Mouse (Mus musculus) kidney, adult 11 months (tissue): ENCODE measurements at regions not wholly inside any gene's neighbourhood (a gene's known extent, or its start where the extent isn't known, plus 50 kb on each side); places are given as distances from the start of the nearest gene placed in this dataset.
"Not testable (repeated sequence)": the region's sequence is repeated elsewhere in the genome, so short reads cannot be mapped to it uniquely, and the experiment has no call there.

Experiments used
- DNase-seq: peaks from one replicate; pipeline ENCODE4 v3.0.0; 2022

DNA sequence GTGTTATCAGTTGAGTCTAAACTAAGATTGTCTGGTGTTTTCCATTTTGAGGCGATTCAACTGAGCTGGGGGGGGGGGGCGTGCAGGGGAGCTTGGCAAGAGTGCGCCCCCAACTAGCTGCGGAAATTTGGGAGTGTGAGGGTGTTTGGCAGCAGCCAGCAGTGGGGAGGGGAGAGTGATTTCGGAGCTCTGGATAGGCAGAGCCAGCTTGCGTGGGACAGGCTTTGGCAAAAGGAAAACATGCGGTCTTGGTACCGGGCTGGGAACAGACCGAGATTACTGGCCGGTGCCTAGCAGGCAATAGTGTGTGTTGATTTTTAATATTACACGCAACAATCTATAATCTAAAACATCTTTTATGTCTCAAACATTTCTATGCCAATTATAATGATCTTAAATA is 199.4 kb upstream of the Cdk6 start:
- not testable (repeated sequence) for DNase-seq

DNA sequence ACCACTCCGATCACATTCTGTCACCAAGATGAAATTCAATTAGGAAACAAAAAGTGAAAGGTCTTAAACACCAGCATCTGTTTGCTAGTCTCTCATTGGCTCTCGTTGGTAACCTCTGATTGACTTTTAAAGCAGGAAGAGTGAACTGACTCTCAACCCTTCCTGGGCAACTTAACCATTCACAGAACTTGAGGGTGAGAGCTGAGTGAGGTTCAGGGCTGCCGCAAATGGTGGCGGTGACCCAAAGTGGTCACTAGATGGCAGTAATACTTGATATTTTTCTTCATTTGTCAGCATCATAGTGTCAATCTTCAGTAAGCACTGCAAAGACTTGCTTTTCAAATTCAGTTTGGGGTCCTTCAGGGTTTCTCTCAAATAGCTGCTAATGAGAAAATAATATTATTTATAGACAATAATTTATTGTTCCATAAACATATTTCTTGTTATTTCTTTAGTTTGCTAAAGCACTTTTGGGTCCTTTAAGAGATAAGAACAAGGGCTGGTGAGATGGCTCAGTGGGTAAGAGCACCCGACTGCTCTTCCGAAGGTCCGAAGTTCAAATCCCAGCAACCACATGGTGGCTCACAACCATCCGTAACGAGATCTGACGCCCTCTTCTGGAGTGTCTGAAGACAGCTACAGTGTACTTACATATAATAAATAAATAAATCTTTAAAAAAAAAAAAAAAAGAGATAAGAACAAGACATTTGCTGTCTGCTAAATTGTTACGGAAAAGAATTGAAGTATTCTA is 194.6 kb upstream of the Cdk6 start:
- peak; percentile 31 for DNase-seq

DNA sequence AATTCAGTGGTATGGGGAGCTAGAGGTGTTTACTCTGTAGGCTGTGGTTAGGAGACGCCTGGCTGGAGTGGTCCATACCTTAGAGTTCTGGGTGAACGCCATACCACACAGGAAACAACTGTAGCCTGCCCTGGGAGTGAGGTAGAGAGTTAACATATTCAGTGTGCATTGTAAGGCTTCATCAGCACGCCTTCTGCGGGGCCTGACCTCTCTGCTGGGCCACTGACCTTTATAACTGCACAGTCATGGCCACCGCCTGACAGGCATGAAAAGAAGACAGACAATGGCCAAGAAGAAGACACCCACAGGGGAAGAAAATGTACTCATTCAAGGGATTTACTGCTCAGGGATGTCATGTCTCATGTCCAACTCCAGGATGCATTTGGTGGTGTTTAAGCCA is 191.4 kb upstream of the Cdk6 start:
- not testable (repeated sequence) for DNase-seq

DNA sequence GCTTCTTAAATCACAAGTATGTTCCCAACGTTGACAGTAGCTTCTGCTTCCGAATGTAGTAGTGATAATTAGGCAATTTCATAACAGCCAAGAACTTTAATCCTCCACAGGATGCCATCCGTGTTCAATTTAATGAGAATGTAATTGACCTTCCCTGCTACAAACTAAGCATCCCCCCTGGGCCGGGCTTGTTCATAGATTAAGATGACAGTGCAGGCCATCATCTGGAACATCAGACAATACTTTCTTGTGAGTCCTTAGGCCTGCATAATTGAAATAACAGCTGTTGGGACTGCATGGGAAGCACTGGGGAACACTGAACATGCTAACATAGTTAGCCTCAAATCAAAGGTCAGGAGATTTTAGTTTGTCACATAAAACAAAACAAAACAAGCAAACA is 190.5 kb upstream of the Cdk6 start:
- DNase-seq: not testable (repeated sequence)

DNA sequence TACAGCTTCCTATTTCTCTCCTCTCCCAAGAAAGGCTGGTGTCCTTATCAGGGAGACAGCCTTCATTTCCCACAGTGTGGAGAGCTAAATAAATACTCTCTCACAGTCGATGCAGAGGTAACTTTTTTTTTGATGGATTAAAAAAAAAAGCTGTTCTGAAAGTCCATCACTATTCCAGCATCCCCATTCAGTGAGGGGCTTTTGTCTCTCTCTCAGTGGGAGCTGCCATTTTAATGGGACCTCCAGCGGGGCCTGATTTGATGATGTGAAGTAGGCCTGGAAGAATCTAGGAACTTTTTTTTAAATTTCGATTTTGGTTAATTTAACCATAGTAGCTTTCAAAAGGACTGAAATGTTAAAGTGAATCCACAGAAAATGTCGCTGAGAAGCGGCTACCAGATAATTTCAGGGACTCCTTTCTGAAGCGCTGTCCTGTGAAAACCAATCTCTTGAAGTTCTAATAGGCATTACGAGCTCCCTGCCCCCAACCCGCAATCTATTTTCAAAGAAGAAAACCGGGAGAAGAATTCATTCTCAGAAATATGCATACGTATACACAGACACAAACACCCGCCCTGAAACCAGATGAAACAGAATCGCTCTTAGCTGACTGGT is 189.6 kb upstream of the Cdk6 start:
- not testable (repeated sequence) for DNase-seq

DNA sequence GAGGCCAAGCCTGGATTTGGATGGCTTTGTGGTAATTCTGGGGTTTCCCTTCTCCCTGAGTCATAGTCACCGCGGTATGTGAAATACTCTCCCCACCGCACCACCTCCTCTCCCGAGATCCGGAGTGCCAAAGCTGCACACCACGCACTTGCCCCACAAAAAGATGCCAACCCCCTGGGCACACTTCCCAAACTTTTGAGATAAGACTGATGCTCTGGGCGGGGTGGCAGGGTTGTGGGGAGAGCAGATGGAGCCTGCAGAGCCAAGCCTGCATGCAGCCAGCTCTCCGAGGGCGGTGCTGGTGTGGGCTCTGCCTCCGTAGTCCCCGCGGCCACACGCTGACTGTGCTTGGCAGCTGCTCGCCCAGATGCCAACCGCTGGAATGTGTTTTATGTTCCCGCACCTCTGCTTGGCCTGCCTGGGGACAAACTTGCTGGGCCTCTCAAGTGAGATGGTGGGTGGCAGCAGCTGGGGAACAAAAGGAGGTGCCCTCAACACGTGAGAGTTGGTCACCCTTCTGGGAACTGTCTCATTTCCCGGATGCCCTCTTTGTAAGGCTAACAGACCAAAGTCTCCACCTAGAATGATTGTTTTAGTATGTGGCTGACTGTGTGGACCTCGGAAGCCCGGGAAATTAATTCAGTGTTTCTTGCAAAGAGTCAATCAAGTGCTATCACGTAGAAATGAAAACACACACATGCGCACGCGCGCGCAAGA is 189.0 kb upstream of the Cdk6 start:
- DNase-seq: not testable (repeated sequence)

DNA sequence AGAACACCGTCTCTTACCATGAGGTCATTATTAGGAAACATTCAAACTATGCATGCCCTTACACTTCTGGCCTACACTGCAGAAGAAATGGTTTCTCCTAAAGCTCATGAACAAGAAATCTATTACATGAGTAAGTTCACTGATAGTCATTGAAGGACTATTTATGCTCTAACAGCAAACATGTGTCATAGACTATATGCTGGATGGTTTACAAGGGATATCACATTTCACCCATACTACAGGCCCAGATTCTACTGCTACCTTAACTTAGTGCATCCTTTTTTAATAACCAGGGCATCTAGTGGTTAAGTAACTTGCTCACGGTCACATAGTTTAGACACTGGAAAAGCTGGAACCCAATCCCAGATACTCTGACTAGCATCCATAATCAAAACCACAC is 175.8 kb upstream of the Cdk6 start:
- not testable (repeated sequence) for DNase-seq

DNA sequence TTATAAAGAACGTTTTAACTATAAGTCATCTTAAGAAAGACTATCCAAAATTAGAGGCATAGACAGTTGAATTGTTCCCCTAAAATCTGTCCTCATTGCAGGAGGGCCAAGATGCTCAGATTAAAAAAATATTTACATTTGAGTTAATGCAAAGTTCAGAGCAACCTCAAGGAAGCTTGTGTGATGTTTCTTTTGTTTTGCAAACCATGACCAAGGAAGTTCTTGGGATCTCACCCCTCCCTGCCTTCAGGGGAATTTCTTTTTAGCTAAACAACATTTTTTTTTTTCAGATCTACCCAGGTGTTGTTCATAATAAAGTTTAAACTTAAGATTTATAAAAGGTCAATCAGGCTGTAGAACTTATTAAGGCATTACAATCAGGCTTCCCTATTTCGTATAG is 174.8 kb upstream of the Cdk6 start:
- not testable (repeated sequence) for DNase-seq

DNA sequence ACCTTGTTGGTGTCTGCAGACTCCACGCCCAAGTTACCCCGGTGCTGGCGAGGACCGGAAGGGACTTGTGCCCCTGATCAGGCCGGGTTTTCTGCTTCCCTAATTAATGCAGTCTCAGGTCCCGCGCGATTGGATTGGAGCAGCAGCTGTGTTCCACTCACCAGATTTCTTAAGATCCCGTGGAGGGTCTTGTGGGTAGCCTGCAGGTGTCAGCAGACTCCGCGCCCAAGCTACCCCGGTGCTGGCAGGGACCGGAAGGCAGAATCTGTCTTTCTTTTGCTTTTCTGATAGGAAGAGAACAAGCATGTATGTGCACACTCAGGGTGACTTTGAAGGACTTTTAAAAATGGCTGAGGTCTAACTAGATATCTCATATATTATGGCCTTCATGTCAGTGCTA is 147.7 kb upstream of the Cdk6 start:
- not testable (repeated sequence) for DNase-seq

DNA sequence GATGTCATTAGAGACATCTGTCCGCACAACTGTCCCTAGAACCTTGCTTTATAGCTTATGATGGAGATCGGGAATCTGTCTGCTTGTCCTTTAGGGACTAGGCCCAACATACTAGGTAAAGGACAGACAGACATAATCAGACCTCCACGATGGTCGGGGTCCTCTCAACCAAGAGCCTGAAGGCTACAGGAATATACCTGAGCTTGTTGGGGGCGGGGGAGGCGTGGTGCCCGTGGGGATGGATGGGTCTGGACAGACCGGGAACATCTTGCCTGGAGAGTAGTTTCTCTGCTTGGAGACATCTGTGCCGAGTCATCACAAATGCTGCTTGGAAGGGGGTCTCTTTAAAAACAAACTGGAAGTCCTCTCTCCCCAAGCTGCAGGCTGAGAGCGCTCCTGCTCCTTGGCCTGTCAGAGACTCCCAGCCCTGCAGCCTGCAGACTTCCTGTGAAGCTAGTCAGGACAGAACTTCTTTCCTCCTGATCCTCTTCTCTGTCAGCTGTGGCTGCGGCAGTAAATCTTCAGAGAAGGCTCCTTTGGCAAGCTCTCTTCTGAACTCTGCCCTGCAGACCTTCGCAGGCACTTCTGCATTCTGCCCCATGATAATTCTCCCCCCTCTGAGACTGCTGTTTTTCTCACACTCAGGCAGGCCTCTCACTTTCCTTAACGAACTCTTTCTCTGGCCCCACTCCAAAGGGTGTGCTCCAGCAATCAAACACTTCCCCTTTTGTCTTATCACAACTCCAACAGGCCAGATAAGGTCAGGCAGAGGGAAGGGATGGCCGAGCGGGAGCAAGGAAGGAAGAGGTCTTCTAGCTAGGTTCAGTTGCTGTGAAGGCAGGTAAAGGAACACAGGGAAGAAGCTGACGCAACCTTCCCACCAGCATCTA is 143.1 kb upstream of the Cdk6 start:
- DNase-seq: peak; percentile 85

DNA sequence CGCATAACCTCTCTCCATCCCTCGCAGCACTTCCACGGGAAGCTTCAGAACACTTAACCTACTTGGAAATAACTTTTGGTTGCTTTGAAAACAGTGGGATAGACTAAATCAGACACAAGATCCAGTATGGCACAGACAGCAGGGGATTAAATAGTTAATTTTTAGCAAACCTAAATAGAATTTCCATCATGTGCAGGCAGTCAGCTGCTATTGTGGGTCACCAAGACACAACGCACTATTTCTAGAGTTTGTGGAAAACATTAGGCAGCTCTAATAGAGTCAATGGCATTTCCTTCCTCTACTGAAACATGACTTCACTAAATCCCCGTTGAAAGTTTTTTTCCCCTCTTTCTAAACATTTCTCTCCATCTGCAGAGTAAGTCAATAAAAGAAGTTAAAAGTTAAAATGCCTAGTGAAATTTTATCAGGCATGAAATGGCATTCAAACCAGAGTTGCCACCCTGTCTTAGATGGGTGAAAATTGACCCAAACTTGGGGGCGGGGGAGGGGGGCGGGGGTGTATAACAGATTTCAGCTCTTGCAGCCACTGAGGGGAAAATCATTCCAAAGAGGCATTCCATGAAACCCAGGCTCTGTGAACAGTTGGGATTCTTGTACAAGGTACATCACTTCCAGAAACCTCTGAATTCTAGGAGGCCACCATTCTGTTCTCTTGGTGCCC is 142.3 kb upstream of the Cdk6 start:
- peak; percentile 40 for DNase-seq

DNA sequence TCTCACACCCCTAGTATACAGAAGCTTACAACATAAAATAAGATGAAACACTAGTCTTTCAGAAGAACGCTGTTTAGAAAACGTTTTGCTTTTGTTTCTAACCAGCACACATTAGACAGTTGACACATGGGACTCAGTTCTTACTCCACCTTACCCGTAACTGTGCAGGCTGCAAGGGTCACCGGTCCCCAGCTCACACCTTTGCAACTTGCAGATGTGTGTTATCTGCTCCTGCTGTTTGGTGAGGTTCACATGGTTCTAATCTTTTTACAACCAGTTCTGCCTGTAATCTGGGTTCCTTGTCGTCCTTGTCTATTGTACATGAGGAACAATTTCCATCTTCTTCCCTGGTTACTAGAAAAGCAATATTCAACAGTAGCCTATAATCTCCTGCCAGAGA is 135.1 kb upstream of the Cdk6 start:
- DNase-seq: not testable (repeated sequence)

DNA sequence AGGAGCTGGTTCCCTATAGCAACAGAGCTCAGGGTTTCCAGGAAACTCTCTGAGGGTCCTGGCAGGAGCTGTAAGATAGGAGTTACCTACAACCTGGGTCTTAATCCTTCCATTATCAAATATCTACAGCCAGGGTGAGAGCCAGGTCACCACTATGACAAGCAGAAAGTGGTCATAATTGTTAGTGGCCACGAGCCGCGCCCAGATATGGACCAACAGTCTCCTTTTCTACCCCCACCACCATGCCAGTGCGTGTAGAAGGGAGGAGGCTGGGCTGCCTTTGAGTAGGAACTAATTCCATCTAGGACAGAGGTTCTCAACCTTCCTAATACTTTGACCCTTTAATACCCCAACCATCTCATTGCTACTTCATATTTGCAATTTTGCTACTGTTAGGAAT is 133.0 kb upstream of the Cdk6 start:
- not testable (repeated sequence) for DNase-seq

DNA sequence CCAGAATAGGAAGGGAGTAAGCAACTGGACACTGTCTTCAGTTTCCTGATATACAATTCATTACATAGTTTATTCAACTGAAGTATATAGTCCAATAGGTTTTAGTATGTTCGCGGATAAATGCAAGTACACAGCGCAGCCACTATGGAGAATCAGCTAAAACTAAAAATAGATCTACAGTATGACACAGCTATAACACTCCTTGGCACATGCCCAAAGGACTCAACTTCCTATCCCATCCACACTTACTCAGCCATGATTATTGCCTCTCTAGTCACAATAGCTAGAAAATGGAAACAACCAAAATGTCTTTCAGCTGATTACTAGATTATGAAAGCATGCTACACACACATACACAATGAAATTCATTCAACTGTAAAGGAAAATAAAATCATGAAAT is 130.0 kb upstream of the Cdk6 start:
- no peak for DNase-seq

DNA sequence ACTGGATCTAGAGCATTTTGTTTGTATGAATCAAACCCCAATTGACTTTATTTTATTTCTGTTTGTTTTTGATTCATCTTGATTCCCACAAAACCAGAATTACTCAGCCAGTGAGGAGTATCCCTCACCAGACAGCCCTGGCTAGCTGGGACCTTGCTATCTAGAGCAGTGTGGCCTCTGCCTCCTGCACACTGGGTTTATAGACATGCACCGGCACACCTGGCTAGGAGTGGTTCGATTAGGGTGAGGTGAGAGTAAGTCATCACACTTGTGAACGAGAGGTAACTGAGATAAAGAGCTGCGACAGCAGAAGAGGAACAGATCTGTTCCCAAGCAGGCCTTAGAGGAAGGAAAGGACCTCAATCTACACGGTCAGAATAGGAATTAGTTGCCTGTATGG is 125.2 kb upstream of the Cdk6 start:
- no peak for DNase-seq

DNA sequence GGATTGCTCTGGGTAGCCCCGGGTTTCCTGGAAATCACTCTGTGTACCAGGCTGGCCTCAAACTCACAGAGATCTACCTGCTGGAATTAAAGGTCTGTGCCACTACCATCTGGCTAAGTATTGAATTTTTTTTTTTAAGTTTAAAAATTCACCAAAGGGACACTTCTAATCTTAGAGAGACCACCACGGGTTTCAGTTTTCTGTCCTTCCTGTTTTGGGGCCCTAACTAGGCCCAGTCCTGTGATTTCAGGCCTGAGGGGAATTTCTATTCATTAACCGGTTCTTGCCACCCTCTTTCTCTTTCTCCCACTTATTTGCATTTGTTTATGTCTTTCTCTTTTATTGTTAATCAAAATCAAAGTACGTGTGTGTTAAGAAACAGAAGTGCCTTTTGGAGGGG is 122.1 kb upstream of the Cdk6 start:
- no peak for DNase-seq

DNA sequence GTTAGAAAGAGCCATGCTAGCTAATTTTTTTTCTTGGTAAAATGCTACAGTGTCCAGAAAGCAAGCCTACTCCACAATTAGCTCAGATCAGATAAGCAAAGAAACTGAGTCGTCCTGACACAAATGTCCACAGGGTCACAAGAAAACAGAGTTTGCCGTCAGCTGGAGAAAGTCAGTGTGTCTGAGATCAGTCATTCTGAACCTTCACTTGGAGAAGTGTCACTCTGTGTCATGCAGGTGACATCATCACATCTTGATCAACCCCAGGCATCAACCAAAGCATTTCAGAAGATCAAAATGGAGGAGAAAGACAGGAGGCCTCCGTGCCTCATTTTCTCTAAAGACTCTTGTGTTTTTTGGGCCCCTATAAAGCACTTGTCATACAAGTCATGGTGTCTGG is 121.5 kb upstream of the Cdk6 start:
- no peak for DNase-seq

DNA sequence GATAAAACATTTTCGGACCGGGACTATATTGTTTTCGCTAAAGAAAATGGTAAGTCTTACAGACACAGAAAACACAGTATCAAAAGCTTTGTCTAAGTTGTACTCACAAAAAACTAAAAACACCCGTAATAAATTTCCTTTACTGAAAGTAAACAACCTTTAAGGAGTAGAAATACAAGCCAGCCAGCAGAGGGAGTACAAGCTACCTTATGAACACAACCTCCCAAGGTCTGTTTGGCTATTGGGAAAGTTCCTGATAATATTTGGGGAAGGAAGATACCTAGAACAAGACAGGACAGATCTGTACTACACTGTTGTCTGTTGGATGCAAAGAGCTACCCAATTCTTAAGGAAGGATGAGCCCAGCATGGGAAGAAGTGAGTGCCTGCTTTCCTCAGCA is 117.5 kb upstream of the Cdk6 start:
- not testable (repeated sequence) for DNase-seq

DNA sequence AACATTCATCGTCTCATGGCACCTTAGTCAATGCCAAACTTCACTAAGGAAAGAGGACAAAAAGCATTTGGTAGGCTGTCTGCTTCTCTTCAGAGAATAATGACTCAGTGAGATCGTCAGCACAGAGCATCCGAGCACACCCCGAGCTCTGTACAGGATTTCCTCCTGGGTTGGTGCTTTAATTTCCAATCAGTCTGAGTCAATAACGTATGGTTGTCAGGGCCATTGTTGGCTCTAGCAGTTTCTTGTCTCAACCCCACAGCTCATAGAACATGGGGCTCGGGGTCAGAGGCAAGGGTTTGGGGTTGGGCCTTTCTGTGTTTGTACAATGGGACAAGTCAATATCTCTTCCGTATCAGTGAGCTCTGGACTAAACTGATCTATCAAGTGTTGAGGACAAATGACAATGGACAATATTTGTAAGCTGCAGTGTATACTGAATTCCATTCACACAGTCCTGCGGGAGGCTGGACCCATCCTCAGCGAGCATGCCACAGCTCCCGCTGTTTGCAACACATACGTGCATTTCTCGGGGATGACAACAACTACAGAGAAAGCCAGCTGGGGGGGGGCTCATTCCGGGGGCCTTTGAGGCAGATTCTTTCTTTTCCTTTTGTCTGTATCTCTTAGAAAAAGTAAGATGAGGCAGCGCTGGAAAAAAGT is 116.8 kb upstream of the Cdk6 start:
- not testable (repeated sequence) for DNase-seq

DNA sequence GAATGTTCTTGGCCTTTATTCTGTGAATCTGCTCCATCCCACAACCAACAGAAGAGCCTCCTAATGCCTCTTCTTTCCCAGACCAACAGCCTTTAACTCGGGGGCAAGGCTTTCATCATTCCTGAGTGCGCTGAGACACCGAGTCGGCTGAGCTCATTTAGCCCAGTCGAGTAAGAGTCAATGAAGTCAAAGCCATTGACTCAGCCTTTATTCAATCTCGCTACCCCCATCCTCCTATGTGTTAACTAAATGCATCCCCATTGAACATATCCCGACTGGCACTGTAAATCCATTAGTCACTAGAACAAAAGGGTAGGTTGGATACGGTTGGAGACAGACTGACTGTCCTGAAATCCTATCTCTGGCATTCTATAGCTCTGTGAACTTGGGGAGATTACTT is 115.9 kb upstream of the Cdk6 start:
- not testable (repeated sequence) for DNase-seq

DNA sequence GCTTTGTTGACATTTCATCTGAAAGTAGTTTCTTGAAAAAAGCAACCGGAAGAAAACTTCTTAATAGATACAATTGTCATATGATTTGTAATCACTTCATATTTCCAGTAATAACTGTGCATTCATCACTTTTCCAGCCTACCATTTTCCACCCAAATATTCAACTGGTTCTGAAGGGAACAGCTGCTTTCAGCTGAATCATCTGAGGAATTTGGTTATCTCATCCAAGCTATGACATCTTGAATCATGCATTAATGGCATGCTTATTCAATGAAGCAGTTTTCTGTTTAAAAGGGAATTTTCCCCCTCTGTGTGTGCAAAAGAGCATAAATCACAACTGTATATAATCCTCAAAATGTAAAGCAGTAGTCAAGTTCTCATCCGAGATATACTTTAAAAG is 97.2 kb upstream of the Cdk6 start:
- not testable (repeated sequence) for DNase-seq

DNA sequence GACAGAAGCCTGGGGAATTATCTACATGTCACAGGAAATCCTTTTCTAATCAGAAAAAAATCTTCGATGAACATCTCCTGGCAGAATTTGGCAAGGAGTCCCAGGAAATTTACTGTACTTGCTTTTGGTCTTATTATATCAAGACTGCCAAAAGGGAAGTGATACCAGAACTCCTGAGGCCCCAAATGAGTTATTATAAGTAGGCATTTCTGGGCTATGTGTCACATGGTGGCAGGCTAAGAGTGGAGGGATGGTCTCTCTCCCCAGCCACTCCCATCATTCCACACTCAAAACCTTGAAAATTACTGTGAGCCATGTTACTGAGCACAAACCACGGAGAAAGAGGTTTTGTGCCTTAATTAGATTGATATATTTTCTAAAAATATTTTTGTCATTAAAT is 94.0 kb upstream of the Cdk6 start:
- no peak for DNase-seq
